Mouse (Mus musculus) megakaryocyte, embryonic 14.5 days (primary cell): ENCODE results near the gene Hnf1a. TPM values are rescaled to one million over a fixed set of nuclear protein-coding genes. Genes with fewer than 3 reads are reported as not detected.
"Not testable (repeated sequence)": the region's sequence is repeated elsewhere in the genome, so short reads cannot be mapped to it uniquely, and the experiment has no call there.

ENCODE experiments used
- H3K27me3 ChIP-seq: replicated peaks from 2 replicates; pipeline ENCODE3; 2012; ENCODE audit warnings: inconsistent platforms
- H3K36me3 ChIP-seq: replicated peaks from 2 replicates; pipeline ENCODE3; 2012; ENCODE audit warnings: low read length, inconsistent platforms, mixed read lengths
- H3K4me1 ChIP-seq: 2 replicates; pipeline ENCODE4 v1.6.1; 2012; ENCODE audit warnings: inconsistent platforms
- H3K4me3 ChIP-seq: replicated peaks from 2 replicates; pipeline ENCODE3; 2012; ENCODE audit warnings: moderate library complexity, mild to moderate bottlenecking, inconsistent platforms
- H3K9me3 ChIP-seq: 2 replicates; pipeline ENCODE4 v1.6.1; 2012; ENCODE audit warnings: inconsistent platforms
- FLI1 ChIP-seq: IDR thresholded peaks from 2 replicates; pipeline ENCODE4 v1.6.1; 2012; ENCODE audit warnings: low read length, inconsistent platforms, mixed read lengths
- GATA1 ChIP-seq: IDR thresholded peaks from 3 replicates; pipeline ENCODE4 v1.6.1; 2012; ENCODE audit warnings: mixed read lengths, low read length, inconsistent platforms, borderline replicate concordance
- polyA plus RNA-seq: library from polyadenylated mRNA; stranded (reverse); fragments of >175 nt; gene quantifications from 2 replicates; pipeline ENCODE4 v1.2.3, GENCODE M21; 2012; ENCODE audit warnings: low replicate concordance; ENCODE audit not compliant: insufficient read depth

Hnf1a gene
- polyA plus RNA-seq, 1 experiment = not detected

GRCm38 (mm10) chr5:114949812-114950211, 21.1 kb downstream of the Hnf1a start:
- H3K36me3 ChIP-seq = peaks cover 53% of the 10 kb centered on the region
- no peak overlapping the region for H3K4me3 ChIP-seq
- no peak for TF ChIP-seq FLI1
- TF ChIP-seq GATA1 = no peak
- H3K9me3 ChIP-seq = no peaks in the 10 kb centered on the region
- peaks cover 20% of the 10 kb centered on the region for H3K27me3 ChIP-seq
- peaks cover 22% of the 10 kb centered on the region for H3K4me1 ChIP-seq

DNA sequence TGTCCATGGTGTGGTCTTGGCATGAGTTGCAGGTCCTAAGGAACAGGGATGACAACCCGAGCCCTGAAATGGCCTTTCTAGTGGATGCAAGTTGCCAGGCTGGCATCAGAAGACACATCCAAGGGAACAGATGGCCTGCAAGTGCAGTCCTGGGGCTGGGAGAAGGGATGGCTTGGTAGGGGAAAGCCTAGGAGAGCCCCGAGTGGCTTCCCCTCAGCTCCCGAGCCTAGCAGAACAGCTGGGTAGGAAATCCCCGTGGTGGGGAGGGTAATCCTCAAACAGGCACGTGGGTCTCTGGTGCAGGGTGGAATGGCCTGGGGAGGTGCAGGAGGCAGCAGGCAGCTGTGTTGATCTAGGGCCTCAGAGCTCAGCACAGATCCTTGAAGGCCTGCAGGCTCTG, 21.6 kb downstream of the Hnf1a start:
- Histone ChIP-seq H3K27me3 (peaks cover 18% of the 10 kb centered on the region), H3K4me1 (peaks cover 22% of the 10 kb centered on the region), H3K4me3 (no peak overlapping the region), H3K36me3 (peaks cover 53% of the 10 kb centered on the region), H3K9me3 (no peaks in the 10 kb centered on the region)
- TF ChIP-seq FLI1 (no peak), GATA1 (no peak)

DNA sequence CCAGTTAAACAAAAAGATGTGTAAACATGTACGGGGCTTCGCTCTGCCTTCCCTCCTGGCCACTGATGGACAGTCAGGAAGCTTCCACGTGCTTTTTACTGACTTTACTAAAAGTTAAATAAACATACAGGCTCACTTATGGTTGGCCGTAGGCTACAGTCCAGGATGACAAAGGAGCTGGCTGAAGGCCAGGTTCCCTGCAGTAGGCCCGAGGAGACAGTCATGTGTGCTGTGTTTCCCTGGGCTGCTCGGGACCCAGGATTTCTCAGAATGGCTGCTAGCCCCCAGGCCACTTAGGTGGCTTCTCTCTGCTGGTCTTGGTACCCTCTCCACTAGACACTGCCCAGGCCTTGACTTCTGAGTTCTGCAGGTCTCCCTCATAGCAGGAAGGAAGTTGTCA, 22.0 kb downstream of the Hnf1a start:
- no peaks in the 10 kb centered on the region for H3K9me3 ChIP-seq
- peaks cover 24% of the 10 kb centered on the region for H3K4me1 ChIP-seq
- peaks cover 18% of the 10 kb centered on the region for H3K27me3 ChIP-seq
- no peak for TF ChIP-seq GATA1
- H3K4me3 ChIP-seq = no peak overlapping the region
- peaks cover 56% of the 10 kb centered on the region for H3K36me3 ChIP-seq

GRCm38 (mm10) chr5:114945072-114945471, 25.8 kb downstream of the Hnf1a start:
- TF ChIP-seq GATA1 = no peak
- no peak for TF ChIP-seq FLI1
- Histone ChIP-seq H3K27me3 (no peaks in the 10 kb centered on the region), H3K4me3 (no peak overlapping the region), H3K9me3 (no peaks in the 10 kb centered on the region), H3K36me3 (peaks cover 57% of the 10 kb centered on the region), H3K4me1 (peaks cover 29% of the 10 kb centered on the region)

GRCm38 (mm10) chr5:114942766-114943130, 28.1 kb downstream of the Hnf1a start:
- peaks cover 34% of the 10 kb centered on the region for H3K36me3 ChIP-seq

GRCm38 (mm10) chr5:114942074-114942765, 28.7 kb downstream of the Hnf1a start, which contains the start of gene 2210016L21Rik:
2210016L21Rik (plus strand) TSS chr5:114942158.
- H3K36me3 ChIP-seq = peaks cover 28% of the 10 kb centered on the region
- no peak for TF ChIP-seq FLI1
- TF ChIP-seq GATA1 = no peak
- peaks cover 7% of the 10 kb centered on the region for H3K27me3 ChIP-seq
- peak within 1 kb of the TSS; percentile 97 for H3K4me3 ChIP-seq
- H3K9me3 ChIP-seq = no peaks in the 10 kb centered on the region
- H3K4me1 ChIP-seq = peaks cover 18% of the 10 kb centered on the region

More at GRCm38 (mm10) chr5:114942766-114943130, 28.1 kb downstream of the Hnf1a start:
- no peak for TF ChIP-seq FLI1
- TF ChIP-seq GATA1 = no peak
- Histone ChIP-seq H3K4me1 (peaks cover 18% of the 10 kb centered on the region), H3K4me3 (peak overlapping the region; percentile 97), H3K9me3 (no peaks in the 10 kb centered on the region), H3K27me3 (peaks cover 2% of the 10 kb centered on the region)

DNA sequence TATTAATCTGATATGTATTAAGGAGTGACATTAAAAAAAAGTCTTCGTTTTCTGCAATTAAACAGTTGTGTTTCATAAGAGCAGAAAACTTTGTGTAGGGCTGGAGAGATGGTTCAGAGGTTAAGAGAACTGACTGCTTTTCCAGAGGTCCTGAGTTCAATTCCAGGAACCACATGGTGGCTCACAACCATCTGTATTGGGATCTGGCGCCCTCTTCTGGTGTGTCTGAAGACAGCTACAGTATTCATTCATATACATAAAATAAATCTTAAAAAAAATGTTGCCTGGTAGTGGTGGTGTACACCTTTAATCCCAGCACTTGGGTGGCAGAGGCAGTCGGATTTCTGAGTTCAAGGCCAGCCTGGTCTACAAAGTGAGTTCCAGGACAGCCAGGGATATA, 29.8 kb downstream of the Hnf1a start:
- H3K4me1 ChIP-seq = peaks cover 18% of the 10 kb centered on the region
- H3K36me3 ChIP-seq = peaks cover 18% of the 10 kb centered on the region
- not testable (repeated sequence) for H3K4me3 ChIP-seq, H3K9me3 ChIP-seq
- H3K27me3 ChIP-seq = peaks cover 13% of the 10 kb centered on the region

DNA sequence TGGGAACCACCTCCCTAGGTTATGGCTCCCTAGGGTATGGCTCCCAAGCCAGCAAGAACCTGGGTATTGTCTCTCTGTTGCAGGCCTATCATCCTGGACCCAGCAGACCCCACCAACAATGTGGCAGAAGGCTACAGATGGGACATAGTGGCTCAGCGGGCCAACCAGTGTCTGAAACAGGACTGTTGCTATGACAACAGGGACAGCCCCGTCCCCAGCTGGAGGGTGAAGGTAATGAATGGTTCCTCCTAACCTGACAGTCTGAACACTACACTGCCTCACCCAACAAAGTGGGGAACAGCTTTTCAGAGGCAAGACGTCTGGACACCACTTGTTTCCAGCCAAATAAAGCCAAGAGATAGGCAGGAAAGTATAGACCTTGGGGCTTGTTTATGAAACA, 35.1 kb downstream of the Hnf1a start:
- no peak for TF ChIP-seq GATA1
- no peak for TF ChIP-seq FLI1
- Histone ChIP-seq H3K36me3 (no peaks in the 10 kb centered on the region), H3K4me3 (no peak overlapping the region), H3K9me3 (peaks cover 9% of the 10 kb centered on the region; the same call in 1 of the 2 replicates), H3K27me3 (peaks cover 31% of the 10 kb centered on the region), H3K4me1 (no peaks in the 10 kb centered on the region)

DNA sequence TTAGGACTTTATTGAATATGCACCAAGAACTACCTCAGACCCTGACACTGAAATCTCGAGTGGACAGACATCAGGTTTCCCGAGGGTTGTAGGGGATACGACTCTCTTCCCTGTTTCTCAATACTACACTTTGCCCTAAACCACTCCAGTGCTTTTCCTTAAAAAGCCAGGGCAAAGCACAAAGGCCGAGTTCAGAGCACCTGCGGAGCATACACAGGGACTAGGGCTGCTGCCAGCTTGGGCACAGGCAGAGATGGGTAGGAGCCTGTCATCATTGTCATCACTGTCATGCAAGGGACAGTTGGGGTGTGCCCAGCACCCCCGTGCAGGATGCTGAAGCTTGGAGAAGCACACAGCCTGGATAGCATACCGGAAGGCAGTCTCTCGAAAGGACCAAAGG, 37.7 kb downstream of the Hnf1a start:
- TF ChIP-seq GATA1 = no peak
- no peak for TF ChIP-seq FLI1
- no peak overlapping the region for H3K4me3 ChIP-seq
- H3K9me3 ChIP-seq = peaks cover 9% of the 10 kb centered on the region; the same call in 1 of the 2 replicates
- H3K4me1 ChIP-seq = no peaks in the 10 kb centered on the region; the same call in 1 of the 2 replicates
- no peaks in the 10 kb centered on the region for H3K36me3 ChIP-seq
- peaks cover 38% of the 10 kb centered on the region for H3K27me3 ChIP-seq

DNA sequence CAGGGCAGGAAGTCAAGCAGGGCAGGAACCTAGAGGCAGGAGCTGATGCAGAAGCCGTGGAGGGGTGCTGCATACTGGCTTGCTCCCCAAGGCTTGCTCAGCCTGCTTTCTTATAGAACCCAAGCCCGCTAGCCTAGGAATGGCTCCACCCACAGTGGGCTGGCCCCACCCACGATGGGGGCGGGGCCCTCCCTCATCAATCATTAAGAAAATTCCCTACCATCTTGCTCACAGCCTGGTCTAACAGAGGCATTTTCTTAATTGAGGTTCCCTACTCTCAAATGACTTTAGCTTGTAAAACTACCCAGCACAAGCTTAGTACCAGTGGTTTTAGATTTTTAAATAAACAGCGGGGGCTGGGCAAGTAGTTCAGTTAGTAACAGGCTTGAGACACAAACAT, 39.3 kb downstream of the Hnf1a start:
- peaks cover 39% of the 10 kb centered on the region for H3K27me3 ChIP-seq
- TF ChIP-seq FLI1 (no peak), GATA1 (no peak)
- H3K4me1 ChIP-seq = no peaks in the 10 kb centered on the region; the same call in 1 of the 2 replicates
- H3K9me3 ChIP-seq = peaks cover 9% of the 10 kb centered on the region; the same call in 1 of the 2 replicates
- no peak overlapping the region for H3K4me3 ChIP-seq
- H3K36me3 ChIP-seq = no peaks in the 10 kb centered on the region
